Mouse (Mus musculus): Measurements from ENCODE around the gene Cdc42se2.

DNA sequence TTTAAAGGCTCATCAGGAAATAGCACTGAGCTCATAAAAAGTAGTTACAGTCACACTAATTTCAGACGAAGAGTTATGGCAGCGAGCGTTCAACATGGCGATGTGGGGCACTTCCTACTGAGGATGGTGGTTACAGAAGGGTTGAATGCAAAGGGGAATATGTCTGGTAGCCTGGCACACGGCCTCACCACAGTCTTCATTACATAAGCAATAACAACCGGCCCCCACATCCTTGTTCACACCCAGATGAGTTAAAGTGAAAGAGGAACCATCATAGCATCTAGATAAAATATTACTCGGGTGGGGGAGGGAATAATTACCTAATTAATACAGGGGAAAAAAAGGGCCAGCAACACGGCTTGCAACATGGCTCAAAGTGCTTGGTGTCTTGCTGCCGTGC, 20.2 kb upstream of the Cdc42se2 start:
- TF ChIP-seq GATA1 (IDR thresholded peaks at IDR 0.05; ENCODE audit: borderline replicate concordance, low read length) = no peak
- TF ChIP-seq FLI1 (IDR thresholded peaks at IDR 0.05; ENCODE audit: low read length) = no peak
